In the genomic region with DNA sequence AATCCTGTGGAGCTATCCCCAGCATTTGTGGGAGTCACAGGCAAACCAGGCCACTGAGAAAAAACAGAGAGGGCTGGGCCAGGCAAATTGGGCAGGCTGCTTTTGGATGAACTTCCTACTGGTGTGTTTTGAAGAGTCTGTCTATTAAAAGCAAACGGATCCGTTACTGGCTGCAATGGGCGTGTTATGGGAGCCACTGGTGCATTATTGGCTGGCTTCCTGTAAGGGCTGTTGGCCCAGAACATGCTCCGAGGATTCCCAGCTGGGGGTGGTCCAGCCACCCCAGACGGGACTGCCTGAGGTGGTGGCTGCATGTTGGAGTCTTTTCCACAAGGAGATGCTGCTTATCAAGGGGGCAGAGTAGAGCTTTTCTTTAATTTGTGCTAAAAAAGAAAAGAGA, we compare ENCODE assay signal across 8 mouse cellular contexts.
"Had no signal": no experiment of that assay in that cellular context is flagged by ENCODE, and none has a peak within 500 bp of the region (broad histone marks: within the 10 kb centered on the region; RNA-seq: fewer than 3 reads in every experiment).

No protein-coding gene starts in this region.

- H3K27ac ChIP-seq: limb, embryonic 13.5 days; liver, embryonic 14.5 days; midbrain, embryonic 12.5 days had no signal

- H3K4me3 ChIP-seq: limb, embryonic 13.5 days; midbrain, embryonic 12.5 days had no signal

- H3K9ac ChIP-seq: limb, embryonic 13.5 days; liver, embryonic 14.5 days; midbrain, embryonic 12.5 days had no signal

- H3K9me3 ChIP-seq: limb, embryonic 13.5 days; midbrain, embryonic 12.5 days had no signal

- H3K27me3 ChIP-seq: limb, embryonic 13.5 days; midbrain, embryonic 12.5 days had no signal

- DNase-seq: kidney, postnatal 14 days; left cerebral cortex, postnatal 4 days; lung, adult 18-20 months; right cerebral cortex, postnatal 14 days; thymus, postnatal 36 days had no signal

- H3K4me2 ChIP-seq: limb, embryonic 13.5 days; midbrain, embryonic 12.5 days had no signal
